Mouse (Mus musculus) liver, embryonic 14.5 days (tissue): ENCODE results near the gene Plxnd1.

Experiments used
- CTCF ChIP-seq: IDR thresholded peaks from 2 replicates; pipeline ENCODE4 v1.5.1; 2016; ENCODE audit warnings: antibody characterized with exemption, low read depth, control low read depth
- EP300 ChIP-seq: IDR thresholded peaks from 2 replicates; pipeline ENCODE4 v1.6.1; 2016; ENCODE audit warnings: antibody characterized with exemption, low read depth

DNA sequence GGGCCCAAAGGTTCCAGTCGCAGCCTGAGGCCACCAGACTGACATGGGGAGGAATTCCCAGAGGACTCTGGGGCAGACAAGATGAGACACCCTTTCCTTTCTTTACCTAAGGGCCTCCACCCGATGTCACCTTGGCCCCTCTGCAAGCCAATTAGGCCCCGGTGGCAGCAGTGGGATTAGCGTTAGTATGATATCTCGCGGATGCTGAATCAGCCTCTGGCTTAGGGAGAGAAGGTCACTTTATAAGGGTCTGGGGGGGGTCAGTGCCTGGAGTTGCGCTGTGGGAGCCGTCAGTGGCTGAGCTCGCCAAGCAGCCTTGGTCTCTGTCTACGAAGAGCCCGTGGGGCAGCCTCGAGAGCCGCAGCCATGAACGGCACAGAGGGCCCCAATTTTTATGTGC lies 63.2 kb downstream of the Plxnd1 start, which contains the start of gene Rho:
- TF ChIP-seq CTCF (no peak), EP300 (no peak)
